Mouse (Mus musculus): ENCODE measurements around the gene Heg1.
A peak's percentile ranks its signal among the peaks of the same experiment; 100 is the strongest.

Gene Heg1

GRCm38 (mm10) chr16:33820269-33821178, 136.4 kb downstream of the Heg1 start:
- peak; percentile 82 for DNase-seq (ENCODE audit: low read depth, low spot score)
